Mouse (Mus musculus) neural tube, postnatal 0 days (tissue): ENCODE measurements around the gene Il3ra. TPM values are rescaled to one million over a fixed set of nuclear protein-coding genes. Genes with fewer than 3 reads are reported as not detected.

Experiments
- polyA plus RNA-seq: library from polyadenylated mRNA; unstranded; fragments of >200 nt; fragmentation: Nextera tagmentation; extraction: Ambion mirVana; gene quantifications from 2 replicates; pipeline ENCODE4 v1.2.1, GENCODE M21; 2015

Il3ra gene
- 2.7 and 3.9 TPM in 2 replicates for polyA plus RNA-seq

GRCm38 (mm10) chr14:14345948-14346812 is at the start of gene Il3ra:
Gene Il3ra (plus strand): TSS chr14:14346275.

GRCm38 (mm10) chr14:14322528-14322927 is 23.5 kb upstream of the Il3ra start, which contains the start of gene Olfr31:
Gene Olfr31 (plus strand): TSS chr14:14322828.

GRCm38 (mm10) chr14:14400998-14401397 is 54.9 kb downstream of the Il3ra start, which contains the start of gene Olfr721-ps1:
Gene Olfr721-ps1 (plus strand): TSS chr14:14401298.

Other genes starting within 250 kb of the Il3ra start
- gene Psmd6, start 225.3 kb upstream of the Il3ra start, polyA plus RNA-seq: 210 and 226 TPM in 2 replicates
- not detected in 2 replicates for gene Olfr720, start 159.4 kb upstream of the Il3ra start, polyA plus RNA-seq
- gene Olfr31, start 23.4 kb upstream of the Il3ra start, polyA plus RNA-seq: 0.31 TPM in 1 of 2 replicates, not detected in the other
- not detected in 2 replicates for gene Olfr721-ps1, start 55.0 kb downstream of the Il3ra start, polyA plus RNA-seq